Mouse (Mus musculus) inflammation-experienced regulatory T-cells, adult 6 months (primary cell): Measurements from ENCODE around the gene Slc44a4. TPM values are rescaled to one million over a fixed set of nuclear protein-coding genes. Genes with fewer than 3 reads are reported as not detected.

Experiments used
- ATAC-seq: one replicate; pipeline ENCODE4 v1.8.0; 2017
- polyA plus RNA-seq, 3 experiments: library from polyadenylated mRNA; unstranded; fragments of 100-300 nt; shearing (Covaris generic); gene quantifications; one replicate each; pipeline ENCODE4 v1.2.1; 2017

Gene Slc44a4
- polyA plus RNA-seq = not detected

- no peak for ATAC-seq
Measured at GRCm38 (mm10) chr17:34913930-34914665, at the start of gene Slc44a4. TSS of gene Slc44a4 (plus strand) at chr17:34914466.

GRCm38 (mm10) chr17:34865981-34866380 is 48.3 kb upstream of the Slc44a4 start:
- ATAC-seq = no peak

- ATAC-seq = no peak
Measured at GRCm38 (mm10) chr17:34874321-34874720, 39.9 kb upstream of the Slc44a4 start.

- ATAC-seq = peak; percentile 86
Measured at GRCm38 (mm10) chr17:34879336-34879879, 34.9 kb upstream of the Slc44a4 start, which contains the start of gene Zbtb12. TSS of gene Zbtb12 (plus strand) at chr17:34879483.

- ATAC-seq = no peak
Measured at GRCm38 (mm10) chr17:34881166-34881565, 33.1 kb upstream of the Slc44a4 start.

- no peak for ATAC-seq
Measured at GRCm38 (mm10) chr17:34881683-34882310, 32.5 kb upstream of the Slc44a4 start, which contains the start of gene Gm20547. TSS of gene Gm20547 (minus strand) at chr17:34882042.

- ATAC-seq = no peak
Measured at GRCm38 (mm10) chr17:34883332-34883731, 30.9 kb upstream of the Slc44a4 start.

- no peak for ATAC-seq
Measured at GRCm38 (mm10) chr17:34884704-34885103, 29.6 kb upstream of the Slc44a4 start.

GRCm38 (mm10) chr17:34885615-34886014 is 28.7 kb upstream of the Slc44a4 start:
- no peak for ATAC-seq

GRCm38 (mm10) chr17:34887942-34888341 is 26.3 kb upstream of the Slc44a4 start:
- ATAC-seq = no peak

- ATAC-seq = no peak
Measured at GRCm38 (mm10) chr17:34890074-34890743, 24.1 kb upstream of the Slc44a4 start.

- no peak for ATAC-seq
Measured at GRCm38 (mm10) chr17:34891377-34891776, 22.9 kb upstream of the Slc44a4 start.

GRCm38 (mm10) chr17:34893072-34893824 is 21.0 kb upstream of the Slc44a4 start:
- no peak for ATAC-seq

- ATAC-seq = peak; percentile 46
Measured at GRCm38 (mm10) chr17:34894074-34894597, 20.1 kb upstream of the Slc44a4 start.

GRCm38 (mm10) chr17:34894801-34895530 is 19.3 kb upstream of the Slc44a4 start:
- no peak for ATAC-seq

- ATAC-seq = no peak
Measured at GRCm38 (mm10) chr17:34895724-34896123, 18.5 kb upstream of the Slc44a4 start.

GRCm38 (mm10) chr17:34896366-34896765 is 17.9 kb upstream of the Slc44a4 start:
- peak; percentile 24 for ATAC-seq

- ATAC-seq = no peak
Measured at GRCm38 (mm10) chr17:34897373-34898159, 16.7 kb upstream of the Slc44a4 start.

- ATAC-seq = peak; percentile 44
Measured at GRCm38 (mm10) chr17:34898160-34898586, 16.1 kb upstream of the Slc44a4 start, which contains the start of the genes C2 and Ehmt2. TSS of gene C2 (minus strand) at chr17:34898265. TSS of gene Ehmt2 (plus strand) at chr17:34898469.

GRCm38 (mm10) chr17:34898706-34899052 is 15.6 kb upstream of the Slc44a4 start:
- ATAC-seq = no peak
